ENCODE assay signal across 17 mouse cellular contexts in genomic region chr12:102295662-102296061, GRCm38 (mm10).
"Had no signal": no experiment of that assay in that cellular context is flagged by ENCODE, and none has a peak within 500 bp of the region (broad histone marks: within the 10 kb centered on the region; RNA-seq: fewer than 3 reads in every experiment).

No protein-coding gene starts in this region.

- H3K27ac ChIP-seq: kidney, postnatal 0 days; layer of hippocampus, adult 2 months; limb, embryonic 15.5 days; liver, embryonic 14.5 days; midbrain, embryonic 15.5 days; stomach, postnatal 0 days had no signal

- DNase-seq: kidney, adult 18-20 months; kidney, adult 9 months; layer of hippocampus, adult 9-11 months; liver, postnatal 0 days; lung, postnatal 14 days; right cerebral cortex, adult 18-20 months; right cerebral cortex, postnatal 14 days; right cerebral cortex, postnatal 4 days had no signal

- H3K4me2 ChIP-seq: limb, embryonic 15.5 days; liver, embryonic 11.5 days; lung, embryonic 15.5 days; midbrain, embryonic 11.5 days; midbrain, embryonic 15.5 days had no signal

- H3K4me3 ChIP-seq: layer of hippocampus, adult 2 months; limb, embryonic 15.5 days; lung, embryonic 15.5 days; midbrain, embryonic 15.5 days had no signal

- H3K4me1 ChIP-seq: midbrain, embryonic 15.5 days had no signal

- H3K9me3 ChIP-seq: limb, embryonic 15.5 days; lung, embryonic 15.5 days; midbrain, embryonic 15.5 days had no signal

- H3K36me3 ChIP-seq: limb, embryonic 15.5 days; lung, embryonic 15.5 days; midbrain, embryonic 15.5 days had no signal

- H3K9ac ChIP-seq: limb, embryonic 15.5 days; liver, embryonic 14.5 days; liver, postnatal 0 days; lung, embryonic 15.5 days; midbrain, embryonic 15.5 days had no signal

- ATAC-seq: liver, postnatal 0 days; midbrain, embryonic 15.5 days had no signal

- H3K27me3 ChIP-seq: limb, embryonic 15.5 days; lung, embryonic 15.5 days; midbrain, embryonic 15.5 days had no signal
